Mouse (Mus musculus): ENCODE data around the gene Zfp612.
"Not testable (repeated sequence)": the region's sequence is repeated elsewhere in the genome, so short reads cannot be mapped to it uniquely, and the experiment has no call there.

The Zfp612 gene

GRCm38 (mm10) chr8:110079282-110080221 is at the start of gene Zfp612:
Zfp612 (plus strand) TSS chr8:110079746.
- in situ Hi-C loops (cut with MboI; ENCODE audit: unreplicated experiment in 2 of 2): loop anchor here in 1 of 2 experiments (10.0 kb wide), 1 partner anchor 235 kb away; no protein-coding TSS in a partner anchor

GRCm38 (mm10) chr8:110033771-110034170 is 45.8 kb upstream of the Zfp612 start:
- in situ Hi-C loops (cut with MboI; ENCODE audit: unreplicated experiment in 2 of 2): not testable (repeated sequence)

- in situ Hi-C loops (cut with MboI; ENCODE audit: unreplicated experiment in 2 of 2): no loop called here
These were observed 45.2 kb upstream of the Zfp612 start for GRCm38 (mm10) chr8:110034331-110034730.

DNA sequence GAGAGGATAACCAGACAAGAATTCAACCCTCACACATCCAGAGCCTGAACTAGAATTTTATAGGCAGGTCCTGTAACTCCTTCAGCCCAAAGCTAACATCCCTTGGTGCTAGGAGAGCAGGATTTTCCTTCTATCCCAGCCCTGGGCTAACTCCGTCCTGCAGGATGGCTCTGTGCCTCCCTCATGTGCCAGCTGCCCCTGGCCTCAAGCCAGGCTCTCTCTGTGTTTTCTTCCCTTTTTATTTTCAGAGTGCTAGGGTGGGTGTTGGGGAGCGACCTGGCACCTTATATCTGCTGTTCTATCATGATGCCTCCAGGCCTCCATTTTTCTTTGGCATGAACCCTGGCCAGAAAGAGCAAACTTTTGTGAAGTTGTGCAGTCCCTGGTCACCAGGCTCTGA is 43.4 kb upstream of the Zfp612 start:
- in situ Hi-C loops (cut with MboI; ENCODE audit: unreplicated experiment in 2 of 2): no loop called here

DNA sequence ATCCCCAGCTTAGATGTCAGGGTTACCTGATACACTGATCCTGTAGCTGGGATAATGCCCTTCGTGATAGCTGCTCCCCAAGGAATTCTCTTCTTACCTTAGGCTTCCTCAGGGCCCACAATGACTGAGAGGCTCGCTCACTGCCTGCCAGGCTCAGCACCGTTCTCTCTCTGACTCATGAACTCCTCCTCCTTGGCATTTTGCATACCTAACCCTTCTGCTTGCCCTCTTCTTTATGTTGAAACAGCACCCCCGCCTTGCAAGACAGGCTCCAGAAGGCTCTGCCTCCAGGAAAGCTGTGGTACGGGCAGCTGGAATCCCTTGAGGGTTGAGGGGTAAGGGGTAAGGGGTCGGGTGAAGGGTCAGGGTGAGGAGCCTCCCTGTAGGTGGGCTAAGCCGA is 40.3 kb upstream of the Zfp612 start:
- in situ Hi-C loops (cut with MboI; ENCODE audit: unreplicated experiment in 2 of 2): no loop called here

- in situ Hi-C loops (cut with MboI; ENCODE audit: unreplicated experiment in 2 of 2): no loop called here
These were observed 39.9 kb upstream of the Zfp612 start, which contains the start of gene Chst4 for GRCm38 (mm10) chr8:110039659-110040058. Chst4 (minus strand) TSS chr8:110039740.

- in situ Hi-C loops (cut with MboI; ENCODE audit: unreplicated experiment in 2 of 2): no loop called here
These were observed 39.0 kb upstream of the Zfp612 start for GRCm38 (mm10) chr8:110040509-110040908.

GRCm38 (mm10) chr8:110051208-110051607 is 28.3 kb upstream of the Zfp612 start:
- in situ Hi-C loops (cut with MboI; ENCODE audit: unreplicated experiment in 2 of 2): no loop called here

- in situ Hi-C loops (cut with MboI; ENCODE audit: unreplicated experiment in 2 of 2): no loop called here
These were observed 21.3 kb upstream of the Zfp612 start for GRCm38 (mm10) chr8:110058207-110058606.

DNA sequence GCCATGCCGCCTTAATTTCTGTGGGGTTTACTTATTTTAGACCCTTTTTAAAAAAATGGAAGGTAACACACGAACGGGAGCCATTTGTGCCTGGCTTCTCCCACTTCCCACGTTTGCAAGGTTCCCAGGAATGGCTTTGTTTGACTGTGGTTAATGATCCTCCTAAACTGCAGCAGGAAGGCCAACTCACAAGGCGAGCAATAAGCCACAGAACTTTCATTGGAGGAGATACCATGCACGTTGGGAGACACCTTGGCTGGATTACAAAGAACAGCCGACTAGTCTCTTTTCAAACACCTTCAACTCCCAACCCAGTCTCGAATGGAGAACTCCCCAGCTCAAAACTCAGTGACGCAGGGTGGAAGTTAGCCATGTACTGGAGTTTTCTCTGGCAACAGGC is 15.4 kb upstream of the Zfp612 start:
- in situ Hi-C loops (cut with MboI; ENCODE audit: unreplicated experiment in 2 of 2): no loop called here

- in situ Hi-C loops (cut with MboI; ENCODE audit: unreplicated experiment in 2 of 2): no loop called here
These were observed 14.8 kb upstream of the Zfp612 start for GRCm38 (mm10) chr8:110064606-110065365.

DNA sequence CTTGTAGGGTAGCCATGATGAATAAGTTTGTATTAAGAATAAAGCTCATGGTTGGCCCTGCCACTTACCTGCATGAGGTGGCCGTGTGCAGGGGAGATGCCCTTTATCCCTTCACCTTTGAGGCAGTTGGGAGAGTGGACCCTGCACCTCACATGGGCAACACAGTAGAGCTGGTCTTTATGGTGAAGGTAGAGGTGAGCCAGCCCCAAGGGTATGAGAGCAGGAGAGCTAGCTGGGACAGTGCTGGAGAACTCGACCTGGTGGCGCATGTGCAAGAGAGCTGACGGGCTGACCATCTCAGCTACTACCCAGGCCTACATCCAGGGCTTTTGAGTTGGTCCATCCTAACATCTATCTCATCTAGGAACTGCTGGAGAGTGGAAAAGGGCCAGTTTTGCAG is 13.9 kb upstream of the Zfp612 start:
- in situ Hi-C loops (cut with MboI; ENCODE audit: unreplicated experiment in 2 of 2): no loop called here

GRCm38 (mm10) chr8:110069706-110070105 is 9.8 kb upstream of the Zfp612 start:
- in situ Hi-C loops (cut with MboI; ENCODE audit: unreplicated experiment in 2 of 2): loop anchor here in 1 of 2 experiments (10.0 kb wide), 1 partner anchor 225 kb away; no protein-coding TSS in a partner anchor

DNA sequence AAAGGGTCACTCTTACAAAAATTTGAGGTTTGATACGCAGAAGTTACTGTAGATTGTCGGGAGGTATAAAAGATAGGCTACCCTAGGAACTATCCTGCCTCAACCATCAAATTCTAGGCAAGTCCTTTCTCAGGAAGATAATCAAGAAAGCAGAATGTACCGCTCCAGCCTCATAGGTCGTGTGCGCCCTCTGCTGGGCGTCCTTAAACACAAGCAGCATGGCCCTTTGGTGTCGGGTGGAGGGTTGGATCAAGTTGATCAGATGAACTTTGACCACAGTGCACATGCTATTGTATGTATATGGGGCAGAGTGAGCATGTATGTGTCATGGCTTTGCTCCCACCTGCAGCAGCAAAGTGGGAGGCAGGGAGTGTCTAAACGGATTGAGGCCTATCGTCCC is 7.9 kb upstream of the Zfp612 start:
- in situ Hi-C loops (cut with MboI; ENCODE audit: unreplicated experiment in 2 of 2): loop anchor here in 1 of 2 experiments (10.0 kb wide), 1 partner anchor 227 kb away; no protein-coding TSS in a partner anchor

DNA sequence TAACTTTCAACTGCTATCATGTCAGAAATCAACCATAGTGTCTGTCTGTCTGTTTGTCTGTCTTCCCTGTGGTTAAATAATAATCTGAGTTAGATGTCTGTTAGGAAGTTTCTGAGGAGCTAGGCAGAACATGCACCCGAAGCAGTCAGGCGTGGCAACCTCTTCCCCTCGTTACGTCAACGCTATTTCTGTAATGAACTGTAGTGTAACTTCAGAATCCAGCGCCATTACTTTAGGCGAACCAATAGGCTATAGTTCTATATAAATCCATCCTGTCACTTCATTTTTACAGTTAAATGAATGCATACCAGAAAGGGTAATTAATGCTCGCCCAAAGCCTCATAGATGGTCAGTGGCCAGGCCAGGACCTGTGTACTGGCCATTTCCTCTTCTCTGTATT is 5.0 kb upstream of the Zfp612 start:
- in situ Hi-C loops (cut with MboI; ENCODE audit: unreplicated experiment in 2 of 2): loop anchor here in 1 of 2 experiments (10.0 kb wide), 1 partner anchor 230 kb away; no protein-coding TSS in a partner anchor

GRCm38 (mm10) chr8:110082416-110083105 is 3.0 kb downstream of the Zfp612 start:
- in situ Hi-C loops (cut with MboI; ENCODE audit: unreplicated experiment in 2 of 2): no loop called here

DNA sequence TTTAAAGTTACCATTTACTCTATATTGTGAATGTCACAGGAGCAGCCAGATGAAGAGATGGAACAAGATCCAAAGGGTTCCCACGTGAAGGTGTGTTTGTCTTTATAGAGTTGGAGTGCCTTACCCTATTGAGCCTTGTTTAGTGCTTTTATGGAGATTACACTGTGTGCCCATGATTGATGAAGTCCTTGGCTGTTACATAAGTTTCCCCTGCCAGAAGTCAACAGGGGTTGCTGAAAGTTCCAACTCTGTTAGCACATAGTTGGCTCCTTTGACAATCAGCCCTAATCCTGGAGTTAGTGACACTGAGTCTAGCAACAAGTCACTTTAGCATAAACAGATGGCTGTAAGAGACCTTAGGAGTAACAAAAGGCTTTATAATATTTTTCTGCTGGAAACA is 12.3 kb downstream of the Zfp612 start:
- in situ Hi-C loops (cut with MboI; ENCODE audit: unreplicated experiment in 2 of 2): no loop called here

DNA sequence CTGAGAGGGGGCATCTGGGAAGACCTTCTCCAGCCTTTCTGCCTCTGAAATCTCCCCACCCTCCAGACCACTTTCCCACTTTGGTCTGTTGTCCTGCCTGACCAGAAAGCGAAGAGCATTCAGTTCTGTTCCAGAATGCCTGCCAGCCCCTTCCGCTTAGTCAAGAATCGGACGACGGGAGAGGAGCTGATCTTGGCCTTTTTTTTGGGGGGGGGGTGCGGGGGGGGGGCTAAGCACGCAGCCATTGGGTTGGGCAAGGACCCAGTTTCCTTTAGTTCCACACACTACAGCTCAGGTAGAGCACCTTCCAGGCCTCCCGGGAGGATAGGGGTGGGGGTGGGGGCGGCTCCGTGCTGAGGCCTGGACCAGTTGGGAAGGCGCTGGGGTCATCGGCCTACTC is 21.4 kb downstream of the Zfp612 start, which contains the start of gene Gm21964:
TSS of gene Gm21964 (plus strand) at position 301 of the 400 bp plus-strand sequence.
- in situ Hi-C loops (cut with MboI; ENCODE audit: unreplicated experiment in 2 of 2): no loop called here

DNA sequence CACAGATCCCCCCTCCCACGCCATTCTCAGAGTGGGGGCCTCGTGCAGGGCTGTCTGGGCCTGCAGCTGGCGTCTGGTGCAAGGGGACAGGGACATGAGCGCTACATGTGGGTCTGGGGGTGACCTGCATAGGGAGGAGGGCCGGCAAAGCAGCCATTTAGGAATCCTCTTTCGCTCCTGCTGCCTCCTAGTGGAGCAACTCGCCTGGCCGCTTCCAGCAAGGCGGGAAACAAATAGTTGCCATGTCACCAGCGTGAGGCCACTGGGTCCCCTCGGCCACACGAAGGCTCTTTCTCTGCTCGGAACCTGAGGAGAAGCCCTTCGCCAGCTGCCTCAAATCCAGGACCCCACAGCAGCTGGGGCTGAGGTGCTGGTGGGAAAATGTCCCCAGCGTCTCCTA is 22.1 kb downstream of the Zfp612 start:
- in situ Hi-C loops (cut with MboI; ENCODE audit: unreplicated experiment in 2 of 2): no loop called here

GRCm38 (mm10) chr8:110102653-110103052 is 23.1 kb downstream of the Zfp612 start, which contains the start of gene Gm17720:
Gm17720 (minus strand) TSS chr8:110102753.
- in situ Hi-C loops (cut with MboI; ENCODE audit: unreplicated experiment in 2 of 2): no loop called here

Data from v-Abl transformed pro-B cells (cell line).